Mouse (Mus musculus) right cerebral cortex, adult 2 months (tissue): ENCODE data around the gene Nfix.

Source experiments
- DNase-seq, 2 experiments: peaks; one replicate each; pipeline ENCODE4 v3.0.0; 2021 to 2022; ENCODE audit warnings: low spot score in 2 of 2

Nfix gene

GRCm38 (mm10) chr8:84797971-84798370, 2.2 kb downstream of the Nfix start:
- DNase-seq: no peak

GRCm38 (mm10) chr8:84797256-84797797, 2.8 kb downstream of the Nfix start:
- no peak for DNase-seq

GRCm38 (mm10) chr8:84794486-84794885, 5.7 kb downstream of the Nfix start:
- no peak for DNase-seq

GRCm38 (mm10) chr8:84793791-84794485, 6.2 kb downstream of the Nfix start:
- DNase-seq: no peak

GRCm38 (mm10) chr8:84793134-84793533, 7.0 kb downstream of the Nfix start:
- no peak for DNase-seq

- no peak for DNase-seq
Observed at GRCm38 (mm10) chr8:84792429-84792947, 7.7 kb downstream of the Nfix start.

GRCm38 (mm10) chr8:84790537-84790936, 9.6 kb downstream of the Nfix start:
- no peak for DNase-seq

GRCm38 (mm10) chr8:84789855-84790486, 10.2 kb downstream of the Nfix start:
- DNase-seq: no peak

- DNase-seq: no peak
Observed at GRCm38 (mm10) chr8:84789345-84789744, 10.8 kb downstream of the Nfix start.

- DNase-seq: no peak
Observed at GRCm38 (mm10) chr8:84788896-84789295, 11.2 kb downstream of the Nfix start.

- no peak for DNase-seq
Observed at GRCm38 (mm10) chr8:84787523-84788302, 12.4 kb downstream of the Nfix start.

GRCm38 (mm10) chr8:84786801-84787467, 13.2 kb downstream of the Nfix start:
- DNase-seq: no peak

- no peak for DNase-seq
Observed at GRCm38 (mm10) chr8:84785756-84786677, 14.1 kb downstream of the Nfix start.

GRCm38 (mm10) chr8:84785506-84785755, 14.7 kb downstream of the Nfix start:
- DNase-seq: no peak

- no peak for DNase-seq
Observed at GRCm38 (mm10) chr8:84784681-84785505, 15.3 kb downstream of the Nfix start.

GRCm38 (mm10) chr8:84783919-84784581, 16.1 kb downstream of the Nfix start:
- DNase-seq: no peak

GRCm38 (mm10) chr8:84783198-84783918, 16.8 kb downstream of the Nfix start:
- no peak for DNase-seq

GRCm38 (mm10) chr8:84782680-84783079, 17.5 kb downstream of the Nfix start:
- no peak for DNase-seq
